Mouse (Mus musculus) G1E (cell line): ENCODE results near the gene Tmem161a.

Experiments
- CTCF ChIP-seq: IDR thresholded peaks from 2 replicates; pipeline ENCODE4 v1.5.1; 2012; ENCODE audit warnings: low read depth, low read length, inconsistent platforms, mixed read lengths
- GATA1 ChIP-seq: IDR thresholded peaks from 2 replicates; pipeline ENCODE4 v1.6.1; 2012; ENCODE audit warnings: borderline replicate concordance, low read length, inconsistent platforms, mixed read lengths
- POLR2AphosphoS5 ChIP-seq: IDR thresholded peaks from 2 replicates; pipeline ENCODE4 v1.6.1; 2012; ENCODE audit warnings: low read depth, low read length, inconsistent platforms; ENCODE audit not compliant: insufficient replicate concordance

DNA sequence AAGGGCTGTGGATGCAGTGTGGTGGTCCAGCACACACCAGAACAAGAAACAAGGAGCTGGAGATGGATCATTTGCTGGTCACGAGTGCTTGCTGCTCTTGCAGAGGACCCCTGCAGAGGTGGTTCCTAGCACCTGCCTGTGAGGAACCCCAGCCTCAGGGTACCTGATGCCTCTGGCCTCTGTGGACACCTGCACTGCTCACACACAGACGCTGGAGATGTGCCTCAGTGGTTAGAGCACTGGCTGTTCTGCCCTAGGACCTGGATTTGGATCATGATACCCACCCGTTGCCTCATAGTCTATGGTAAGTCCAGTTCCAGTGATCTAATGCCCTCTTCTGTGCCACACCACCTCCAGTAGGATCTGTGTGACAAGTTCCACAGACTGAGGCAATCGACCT is 35.6 kb upstream of the Tmem161a start:
- TF ChIP-seq CTCF (no peak), POLR2AphosphoS5 (no peak), GATA1 (no peak)
